Mouse (Mus musculus) heart, embryonic 11.5 days (tissue): ENCODE measurements at regions not wholly inside any gene's neighbourhood (a gene's known extent, or its start where the extent isn't known, plus 50 kb on each side); places are given as distances from the start of the nearest gene placed in this dataset.

Source experiments
- ATAC-seq: fragments of 200-750 bp; cut with Nextera tagmentation; replicated peaks from 2 replicates; pipeline ENCODE4 v1.8.0; 2017; ENCODE audit warnings: moderate library complexity; ENCODE audit not compliant: insufficient number of reproducible peaks, low FRiP score, low TSS enrichment
- H3K27ac ChIP-seq: fragments of 300-500 bp; sonication (generic); 2 replicates; pipeline ENCODE4 v1.5.1; 2014; ENCODE audit warnings: mild to moderate bottlenecking, low read depth, low read length
- H3K27me3 ChIP-seq: fragments of 300-500 bp; sonication (generic); 2 replicates; pipeline ENCODE4 v1.6.1; 2014; ENCODE audit warnings: mild to moderate bottlenecking, low read length, mixed read lengths; ENCODE audit not compliant: control insufficient read depth, insufficient read depth
- H3K36me3 ChIP-seq: fragments of 300-500 bp; sonication (generic); 2 replicates; pipeline ENCODE4 v1.6.1; 2014; ENCODE audit warnings: mild to moderate bottlenecking, low read length, moderate library complexity, mixed read lengths; ENCODE audit not compliant: control insufficient read depth, insufficient read depth
- H3K4me1 ChIP-seq: fragments of 300-500 bp; sonication (generic); 2 replicates; pipeline ENCODE4 v1.6.1; 2014; ENCODE audit warnings: low read length; ENCODE audit not compliant: control insufficient read depth, insufficient read depth
- H3K4me2 ChIP-seq: fragments of 300-500 bp; sonication (generic); 2 replicates; pipeline ENCODE4 v1.6.1; 2014; ENCODE audit warnings: mild to moderate bottlenecking, moderate library complexity
- H3K4me3 ChIP-seq: fragments of 300-500 bp; sonication (generic); 2 replicates; pipeline ENCODE4 v1.5.1; 2014; ENCODE audit warnings: low read depth, low read length
- H3K9ac ChIP-seq: fragments of 300-500 bp; sonication (generic); 2 replicates; pipeline ENCODE4 v1.6.1; 2014; ENCODE audit warnings: mild to moderate bottlenecking, low read depth, low read length, moderate library complexity
- H3K9me3 ChIP-seq: fragments of 300-500 bp; sonication (generic); replicated peaks from 2 replicates; pipeline ENCODE4 v1.6.1; 2016; ENCODE audit warnings: low read length; ENCODE audit not compliant: control insufficient read depth
- WGBS: fragments of 180-500 bp; shearing (Covaris S2); extraction: QIAGEN DNeasy Blood & Tissue Kit; methylation state at CpG from one replicate; pipeline ENCODE4 v1.1.7; 2014; ENCODE audit not compliant: insufficient replicate concordance; 5-methylcytosine and 5-hydroxymethylcytosine counted together

GRCm38 (mm10) chr12:15967550-15968102 is 150.9 kb upstream of the Trib2 start:
- no peaks in the 10 kb centered on the region for H3K9me3 ChIP-seq
- no peaks in the 10 kb centered on the region for H3K27me3 ChIP-seq
- no peak overlapping the region for H3K9ac ChIP-seq
- no peaks in the 10 kb centered on the region for H3K4me1 ChIP-seq
- no peaks in the 10 kb centered on the region for H3K36me3 ChIP-seq
- no peak overlapping the region for H3K27ac ChIP-seq
- no peak overlapping the region for H3K4me3 ChIP-seq
- H3K4me2 ChIP-seq: no peak overlapping the region
- no peak for ATAC-seq
- 42% methylated on average over 5 of the region's 5 CpGs for WGBS

GRCm38 (mm10) chr12:15966631-15967030 is 149.9 kb upstream of the Trib2 start:
- H3K36me3 ChIP-seq: no peaks in the 10 kb centered on the region
- no peak overlapping the region for H3K4me3 ChIP-seq
- no peaks in the 10 kb centered on the region for H3K27me3 ChIP-seq
- no peaks in the 10 kb centered on the region for H3K9me3 ChIP-seq
- H3K27ac ChIP-seq: no peak overlapping the region
- WGBS: 79% methylated on average over 1 of the region's 1 CpGs
- H3K4me2 ChIP-seq: no peak overlapping the region
- no peak for ATAC-seq
- H3K4me1 ChIP-seq: no peaks in the 10 kb centered on the region
- H3K9ac ChIP-seq: no peak overlapping the region

GRCm38 (mm10) chr12:15965921-15966320 is 149.2 kb upstream of the Trib2 start:
- Histone ChIP-seq H3K4me3 (no peak overlapping the region), H3K9ac (no peak overlapping the region), H3K36me3 (no peaks in the 10 kb centered on the region), H3K4me2 (no peak overlapping the region), H3K4me1 (no peaks in the 10 kb centered on the region), H3K27me3 (no peaks in the 10 kb centered on the region), H3K27ac (no peak overlapping the region), H3K9me3 (no peaks in the 10 kb centered on the region)
- ATAC-seq: no peak
- 65% methylated on average over 4 of the region's 4 CpGs for whole genome bisulfite sequencing

- WGBS: 86% methylated on average over 4 of the region's 4 CpGs
- Histone ChIP-seq H3K4me2 (no peak overlapping the region), H3K4me1 (no peaks in the 10 kb centered on the region), H3K9me3 (no peaks in the 10 kb centered on the region), H3K9ac (no peak overlapping the region), H3K36me3 (no peaks in the 10 kb centered on the region), H3K27ac (no peak overlapping the region), H3K27me3 (no peaks in the 10 kb centered on the region), H3K4me3 (no peak overlapping the region)
- ATAC-seq: no peak
Observed at GRCm38 (mm10) chr12:15964073-15964472, 147.4 kb upstream of the Trib2 start.

GRCm38 (mm10) chr12:15961834-15962233 is 145.1 kb upstream of the Trib2 start:
- ATAC-seq: no peak
- Histone ChIP-seq H3K36me3 (no peaks in the 10 kb centered on the region), H3K4me1 (no peaks in the 10 kb centered on the region), H3K4me3 (no peak overlapping the region), H3K9me3 (no peaks in the 10 kb centered on the region), H3K27me3 (no peaks in the 10 kb centered on the region), H3K27ac (no peak overlapping the region), H3K9ac (no peak overlapping the region), H3K4me2 (no peak overlapping the region)
- 60% methylated on average over 2 of the region's 2 CpGs for WGBS

GRCm38 (mm10) chr12:15937443-15938237 is 120.9 kb upstream of the Trib2 start:
- no peaks in the 10 kb centered on the region for H3K9me3 ChIP-seq
- H3K27ac ChIP-seq: no peak overlapping the region
- no peak overlapping the region for H3K4me2 ChIP-seq
- no peak for ATAC-seq
- no peak overlapping the region for H3K4me3 ChIP-seq
- H3K27me3 ChIP-seq: no peaks in the 10 kb centered on the region
- H3K9ac ChIP-seq: no peak overlapping the region
- 44% methylated on average over 8 of the region's 8 CpGs for WGBS
- H3K36me3 ChIP-seq: no peaks in the 10 kb centered on the region
- 0 out of 2 replicates have a peak, but pooled peaks cover 2% of the 10 kb centered on the region for H3K4me1 ChIP-seq

GRCm38 (mm10) chr12:15932067-15932466 is 115.3 kb upstream of the Trib2 start:
- WGBS: 79% methylated on average over 4 of the region's 4 CpGs

GRCm38 (mm10) chr12:15931535-15931934 is 114.8 kb upstream of the Trib2 start:
- no peaks in the 10 kb centered on the region for H3K9me3 ChIP-seq
- no peak overlapping the region for H3K9ac ChIP-seq
- ATAC-seq: no peak
- H3K27me3 ChIP-seq: no peaks in the 10 kb centered on the region
- H3K27ac ChIP-seq: no peak overlapping the region
- no peaks in the 10 kb centered on the region for H3K36me3 ChIP-seq
- H3K4me3 ChIP-seq: no peak overlapping the region
- WGBS: 75% methylated on average over 4 of the region's 4 CpGs
- no peak overlapping the region for H3K4me2 ChIP-seq
- 0 out of 2 replicates have a peak, but pooled peaks cover 2% of the 10 kb centered on the region for H3K4me1 ChIP-seq

More at GRCm38 (mm10) chr12:15932067-15932466, 115.3 kb upstream of the Trib2 start:
- no peak for ATAC-seq
- Histone ChIP-seq H3K9me3 (no peaks in the 10 kb centered on the region), H3K9ac (no peak overlapping the region), H3K36me3 (no peaks in the 10 kb centered on the region), H3K27me3 (no peaks in the 10 kb centered on the region), H3K4me2 (no peak overlapping the region), H3K4me3 (no peak overlapping the region), H3K4me1 (0 out of 2 replicates have a peak, but pooled peaks cover 2% of the 10 kb centered on the region), H3K27ac (no peak overlapping the region)

- H3K27me3 ChIP-seq: no peaks in the 10 kb centered on the region
- no peaks in the 10 kb centered on the region for H3K36me3 ChIP-seq
- 82% methylated on average over 3 of the region's 3 CpGs for WGBS
- no peak for ATAC-seq
- no peak overlapping the region for H3K4me3 ChIP-seq
- H3K9ac ChIP-seq: no peak overlapping the region
- no peaks in the 10 kb centered on the region for H3K4me1 ChIP-seq
- H3K4me2 ChIP-seq: no peak overlapping the region
- H3K27ac ChIP-seq: no peak overlapping the region
- no peaks in the 10 kb centered on the region for H3K9me3 ChIP-seq
Observed at GRCm38 (mm10) chr12:15930155-15930554, 113.4 kb upstream of the Trib2 start.
